12 mouse cellular contexts compared by ENCODE assay signal in genomic region chr15:50361334-50361733, GRCm38 (mm10).
DNase-seq lines count a peak whose midpoint lies in the region; ATAC-seq and TF ChIP-seq lines count a peak whose summit lies in the region.
"Had no signal": no experiment of that assay in that cellular context is flagged by ENCODE, and none has a peak within 500 bp of the region (broad histone marks: within the 10 kb centered on the region; RNA-seq: fewer than 3 reads in every experiment).

No protein-coding gene starts in this region.

- no peaks in the 10 kb centered on the region for H3K4me1 ChIP-seq in forebrain, embryonic 14.5 days (ENCODE audit: control insufficient read depth, insufficient read depth, low read length)
- H3K4me1 ChIP-seq: limb, embryonic 12.5 days had no signal

- H3K9me3 ChIP-seq in forebrain, embryonic 14.5 days (replicated peaks; ENCODE audit: control insufficient read depth, low read length), result no peaks in the 10 kb centered on the region
- H3K9me3 ChIP-seq: limb, embryonic 12.5 days had no signal

- TF ChIP-seq CTCF in layer of hippocampus, adult 2 months (conservative IDR thresholded peaks at IDR 0.05), result no peak

- H3K27ac ChIP-seq in layer of hippocampus, adult 2 months, result no peak overlapping the region
- H3K27ac ChIP-seq in forebrain, embryonic 14.5 days (ENCODE audit: low read depth, low read length), result no peak overlapping the region
- H3K27ac ChIP-seq: gastrocnemius, adult 2 months; limb, embryonic 12.5 days had no signal

- 87% methylated on average over 8 of the region's 8 CpGs for WGBS in forebrain, embryonic 14.5 days

- no peaks in the 10 kb centered on the region for H3K36me3 ChIP-seq in forebrain, embryonic 14.5 days (ENCODE audit: control insufficient read depth, insufficient read depth, low read length)
- H3K36me3 ChIP-seq: limb, embryonic 12.5 days had no signal

- peak; percentile 47 for ATAC-seq in inflammation-experienced regulatory T-cells, adult 6 months
- ATAC-seq in megakaryocyte-erythroid progenitor cell, adult 5-6 weeks (replicated peaks; ENCODE audit: low FRiP score, low TSS enrichment, poor library complexity, severe bottlenecking), result peak; percentile 85
- no peak for ATAC-seq in forebrain, embryonic 14.5 days

- H3K27me3 ChIP-seq in forebrain, embryonic 14.5 days (replicated peaks; ENCODE audit: control insufficient read depth, insufficient read depth, low read length), result no peaks in the 10 kb centered on the region
- H3K27me3 ChIP-seq: limb, embryonic 12.5 days had no signal

- DNase-seq in adrenal gland, adult 2 months, result peak; percentile 9
- DNase-seq in adrenal gland, adult 18-20 months (ENCODE audit: low spot score in 2 of 2), result no peak
- DNase-seq in B cell, adult 2 months, result peak; percentile 36 to 42
- DNase-seq in layer of hippocampus, adult 2 months (ENCODE audit: low spot score in 2 of 2), result no peak
- no peak for DNase-seq in urinary bladder, postnatal 25 days (ENCODE audit: low spot score)
- no peak for DNase-seq in forebrain, embryonic 14.5 days (ENCODE audit: low spot score)
- DNase-seq: cerebellum, postnatal 36 days; gastrocnemius, adult 2 months; retina, postnatal 1 day had no signal

- H3K9ac ChIP-seq in forebrain, embryonic 14.5 days (ENCODE audit: low read length), result no peak overlapping the region
- H3K9ac ChIP-seq: limb, embryonic 12.5 days had no signal

- no peak overlapping the region for H3K4me3 ChIP-seq in layer of hippocampus, adult 2 months
- no peak overlapping the region for H3K4me3 ChIP-seq in forebrain, embryonic 14.5 days (ENCODE audit: low read depth, low read length)
- H3K4me3 ChIP-seq: limb, embryonic 12.5 days had no signal

- no peak overlapping the region for H3K4me2 ChIP-seq in forebrain, embryonic 14.5 days (ENCODE audit: low read length)
- H3K4me2 ChIP-seq: limb, embryonic 12.5 days had no signal

Comparison
In these comparisons a context has a peak if more than half of its experiments do, and no peak if none do; other contexts are left out.
1. DNase-seq: peak in adrenal gland, adult 2 months (single experiment) and B cell, adult 2 months (2 of 2); none in adrenal gland, adult 18-20 months (0 of 2), layer of hippocampus, adult 2 months (0 of 2), urinary bladder, postnatal 25 days (single experiment) and forebrain, embryonic 14.5 days (single experiment).